Mouse (Mus musculus): ENCODE measurements around the gene Ap2s1. TPM values are rescaled to one million over a fixed set of nuclear protein-coding genes. Genes with fewer than 3 reads are reported as not detected.
"Not testable (repeated sequence)": the region's sequence is repeated elsewhere in the genome, so short reads cannot be mapped to it uniquely, and the experiment has no call there.

Ap2s1 gene
- polyA plus RNA-seq, 1 experiment from 2014 or later: 458 TPM

DNA sequence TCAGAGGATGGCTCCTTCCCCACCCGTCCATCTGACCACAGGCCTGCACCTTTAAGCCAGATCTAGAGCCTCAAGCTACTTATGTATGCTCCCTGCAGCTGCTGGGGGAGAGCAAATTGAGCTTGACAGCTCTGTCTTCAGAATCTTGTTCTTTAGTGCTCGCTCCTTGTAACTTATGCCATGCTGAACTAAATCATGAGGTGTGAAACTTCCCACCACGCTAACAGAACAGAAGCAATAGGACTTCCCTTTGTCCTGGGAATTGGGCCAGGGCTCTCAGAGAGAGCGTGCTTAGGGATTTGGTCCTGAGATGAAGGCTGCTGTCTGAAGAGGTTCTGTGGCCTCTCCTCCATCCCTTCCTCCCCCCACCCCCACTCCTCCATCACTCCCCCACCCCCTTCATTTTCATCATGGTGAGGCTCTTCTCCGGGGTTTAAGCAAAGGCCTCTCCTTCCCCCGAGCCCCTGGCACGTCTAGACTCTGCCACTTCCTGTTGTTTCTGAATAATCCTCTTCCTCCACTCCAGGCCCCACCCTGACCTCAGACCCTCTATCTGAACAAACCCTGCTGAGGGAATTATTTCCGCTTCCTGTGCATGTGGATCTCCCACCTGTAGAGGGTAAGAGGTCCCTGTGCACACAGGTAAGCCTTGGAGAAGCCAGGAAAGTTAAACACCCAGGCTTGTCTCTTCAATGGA is 21.6 kb upstream of the Ap2s1 start:
- not testable (repeated sequence) for H3K4me1 ChIP-seq (ENCODE audit: control insufficient read depth, insufficient read depth, low read length); ATAC-seq (ENCODE audit: low read depth); H3K9me3 ChIP-seq (ENCODE audit: control insufficient read depth, low read length); H3K27me3 ChIP-seq (ENCODE audit: control insufficient read depth, insufficient read depth, low read length); H3K9ac ChIP-seq (replicated peaks; ENCODE audit: low read depth, low read length); H3K4me3 ChIP-seq (ENCODE audit: low read depth, low read length); H3K4me2 ChIP-seq (ENCODE audit: low read depth, low read length); H3K36me3 ChIP-seq (ENCODE audit: control insufficient read depth, insufficient read depth, low read length); H3K27ac ChIP-seq (ENCODE audit: low read depth, low read length)
- WGBS: 54% methylated on average over 8 of the region's 8 CpGs

DNA sequence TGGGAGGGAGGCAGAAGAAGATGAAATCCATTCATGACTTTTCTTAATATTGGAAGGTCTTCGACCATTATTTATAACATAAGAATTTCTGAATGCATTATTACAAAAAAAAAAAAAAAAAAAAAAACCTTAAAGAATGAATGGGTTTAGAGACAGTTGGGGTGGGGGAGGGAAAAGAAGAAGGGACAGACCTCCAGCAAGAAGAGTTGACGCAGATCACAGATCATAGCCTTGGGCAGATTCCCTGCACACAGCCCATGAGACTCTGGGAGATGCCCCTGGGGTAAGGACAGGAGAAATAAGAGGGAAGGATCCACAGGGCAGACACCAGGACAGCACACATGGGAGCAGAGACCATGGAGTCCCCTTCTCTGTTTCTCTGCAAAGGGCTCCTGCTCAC is 16.6 kb upstream of the Ap2s1 start, which contains the start of gene Ceacam9:
TSS of gene Ceacam9 (plus strand) at position 301 of the 400 bp plus-strand sequence.
- Histone ChIP-seq H3K27me3 (ENCODE audit: control insufficient read depth, insufficient read depth, low read length) (no peaks in the 10 kb centered on the region), H3K4me2 (ENCODE audit: low read depth, low read length) (no peak within 1 kb of the TSS), H3K9me3 (ENCODE audit: control insufficient read depth, low read length) (no peaks in the 10 kb centered on the region), H3K27ac (ENCODE audit: low read depth, low read length) (no peak within 1 kb of the TSS), H3K9ac (replicated peaks; ENCODE audit: low read depth, low read length) (no peak within 1 kb of the TSS), H3K4me1 (ENCODE audit: control insufficient read depth, insufficient read depth, low read length) (no peaks in the 10 kb centered on the region), H3K4me3 (ENCODE audit: low read depth, low read length) (no peak within 1 kb of the TSS), H3K36me3 (ENCODE audit: control insufficient read depth, insufficient read depth, low read length) (no peaks in the 10 kb centered on the region)
- no peak for ATAC-seq (ENCODE audit: low read depth)
- 83% methylated on average over 2 of the region's 2 CpGs for WGBS

DNA sequence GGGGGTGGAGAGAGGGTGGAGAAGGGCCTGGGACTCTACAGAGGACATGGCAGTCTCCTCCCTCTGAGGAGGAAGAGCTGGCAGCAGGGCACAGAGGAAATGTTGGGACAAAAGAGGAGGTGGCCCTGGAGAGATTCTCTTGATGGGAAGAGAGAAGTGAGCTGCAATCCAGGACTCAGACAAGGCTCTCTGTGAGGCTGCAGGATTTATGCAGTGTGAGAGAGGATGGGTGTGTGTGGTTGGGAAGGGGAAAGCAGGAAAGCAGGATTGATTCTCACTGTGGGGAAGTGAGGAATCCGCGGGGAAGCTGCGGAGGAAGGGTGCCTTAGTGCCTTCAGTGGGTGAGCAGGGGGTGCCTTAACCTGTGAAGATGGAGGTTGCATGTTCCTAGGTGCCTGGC is 15.7 kb upstream of the Ap2s1 start:
- WGBS: no CpG with 5 or more reads among the region's 3 CpGs
- H3K27ac ChIP-seq (ENCODE audit: low read depth, low read length); H3K4me2 ChIP-seq (ENCODE audit: low read depth, low read length); ATAC-seq (ENCODE audit: low read depth); H3K9ac ChIP-seq (replicated peaks; ENCODE audit: low read depth, low read length); H3K36me3 ChIP-seq (ENCODE audit: control insufficient read depth, insufficient read depth, low read length); H3K9me3 ChIP-seq (ENCODE audit: control insufficient read depth, low read length); H3K27me3 ChIP-seq (ENCODE audit: control insufficient read depth, insufficient read depth, low read length); H3K4me1 ChIP-seq (ENCODE audit: control insufficient read depth, insufficient read depth, low read length); H3K4me3 ChIP-seq (ENCODE audit: low read depth, low read length): not testable (repeated sequence)

DNA sequence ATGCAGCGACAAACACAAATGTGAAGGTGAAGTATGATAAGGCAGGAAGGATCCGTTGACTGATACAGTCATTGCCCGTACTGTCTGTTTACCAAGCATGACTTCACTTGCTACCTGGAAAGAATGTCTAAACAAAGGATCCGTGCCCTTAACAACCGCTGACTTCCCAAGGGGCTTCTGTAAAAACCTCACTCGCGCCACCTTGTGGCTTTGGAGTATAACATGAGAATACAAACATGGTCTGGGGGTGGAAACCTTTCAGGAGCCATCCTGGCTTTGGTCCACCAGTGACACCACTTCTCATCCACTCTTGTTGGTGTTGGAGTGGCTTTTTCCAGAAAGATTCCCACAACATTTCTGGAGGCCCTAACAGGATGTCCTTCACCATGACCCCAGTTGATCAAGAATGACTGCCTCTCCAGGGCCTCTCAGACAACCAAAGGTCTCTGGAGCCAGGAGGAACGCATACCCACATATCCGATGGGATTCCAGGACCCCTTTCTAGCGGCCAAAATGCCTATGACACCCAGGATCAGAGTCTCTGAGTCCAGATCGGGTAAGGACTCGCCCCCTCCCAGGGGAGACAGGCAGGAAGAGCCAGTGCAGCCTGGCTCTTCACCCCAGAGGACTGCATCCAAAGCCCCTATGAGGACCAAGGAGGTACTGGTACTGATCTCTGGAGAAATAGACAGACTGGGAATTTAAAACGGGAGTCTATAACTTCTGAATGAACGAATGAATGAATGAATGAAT is 9.4 kb upstream of the Ap2s1 start:
- WGBS: 30% methylated on average over 14 of the region's 14 CpGs
- Histone ChIP-seq H3K27me3 (ENCODE audit: control insufficient read depth, insufficient read depth, low read length) (no peaks in the 10 kb centered on the region), H3K9me3 (ENCODE audit: control insufficient read depth, low read length) (no peaks in the 10 kb centered on the region), H3K4me2 (ENCODE audit: low read depth, low read length) (peak overlapping the region; percentile 32), H3K4me3 (ENCODE audit: low read depth, low read length) (no peak overlapping the region; the same call in 1 of the 2 replicates), H3K4me1 (ENCODE audit: control insufficient read depth, insufficient read depth, low read length) (no peaks in the 10 kb centered on the region), H3K27ac (ENCODE audit: low read depth, low read length) (no peak overlapping the region), H3K9ac (replicated peaks; ENCODE audit: low read depth, low read length) (no peak overlapping the region), H3K36me3 (ENCODE audit: control insufficient read depth, insufficient read depth, low read length) (no peaks in the 10 kb centered on the region)
- peak; percentile 67 for ATAC-seq (ENCODE audit: low read depth)

DNA sequence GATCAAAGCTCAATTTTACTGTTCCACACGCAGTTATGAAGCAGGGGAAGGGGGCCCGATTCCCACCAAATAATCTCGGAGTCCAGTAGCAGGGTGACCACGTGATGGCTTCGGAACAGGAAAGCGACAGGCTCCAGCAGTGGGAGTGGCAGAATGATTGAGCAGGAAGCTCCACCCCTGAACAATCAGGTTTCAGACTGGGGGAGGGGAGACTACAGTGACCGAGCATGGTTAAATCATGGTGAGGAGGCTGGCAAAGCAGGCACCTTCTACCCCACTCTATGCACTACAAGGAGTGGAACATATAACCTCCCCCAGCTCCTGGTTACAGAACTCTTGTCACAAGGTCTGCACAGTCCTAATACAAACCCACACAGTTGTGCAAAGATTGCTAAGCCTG is 8.6 kb upstream of the Ap2s1 start:
- not testable (repeated sequence) for H3K27me3 ChIP-seq (ENCODE audit: control insufficient read depth, insufficient read depth, low read length); H3K36me3 ChIP-seq (ENCODE audit: control insufficient read depth, insufficient read depth, low read length); H3K4me2 ChIP-seq (ENCODE audit: low read depth, low read length); H3K4me3 ChIP-seq (ENCODE audit: low read depth, low read length); H3K9me3 ChIP-seq (ENCODE audit: control insufficient read depth, low read length); H3K4me1 ChIP-seq (ENCODE audit: control insufficient read depth, insufficient read depth, low read length); H3K9ac ChIP-seq (replicated peaks; ENCODE audit: low read depth, low read length); ATAC-seq (ENCODE audit: low read depth); H3K27ac ChIP-seq (ENCODE audit: low read depth, low read length)
- WGBS: 4% methylated on average over 7 of the region's 7 CpGs

DNA sequence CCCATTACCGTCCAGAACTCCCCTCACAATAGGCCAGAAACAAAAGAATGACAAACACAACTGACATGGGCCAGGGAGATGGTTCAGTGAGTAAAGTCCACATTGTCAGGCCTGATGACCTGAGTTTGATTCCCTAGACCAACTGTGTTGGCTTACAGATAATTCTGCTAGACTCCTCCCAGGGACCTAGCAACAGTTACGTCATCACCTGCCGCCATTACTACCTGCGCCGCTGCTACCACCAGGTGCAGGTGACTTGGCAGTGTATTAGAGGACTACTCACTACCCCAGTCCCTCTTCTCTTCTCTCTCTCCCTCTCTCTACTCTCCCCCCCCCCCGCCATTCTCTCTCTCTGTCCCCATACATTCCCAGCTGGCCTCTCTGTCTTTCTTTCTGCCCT is 7.4 kb upstream of the Ap2s1 start:
- Histone ChIP-seq H3K27me3 (ENCODE audit: control insufficient read depth, insufficient read depth, low read length) (no peaks in the 10 kb centered on the region), H3K27ac (ENCODE audit: low read depth, low read length) (no peak overlapping the region), H3K9me3 (ENCODE audit: control insufficient read depth, low read length) (no peaks in the 10 kb centered on the region), H3K4me2 (ENCODE audit: low read depth, low read length) (no peak overlapping the region), H3K9ac (replicated peaks; ENCODE audit: low read depth, low read length) (no peak overlapping the region), H3K4me3 (ENCODE audit: low read depth, low read length) (no peak overlapping the region), H3K36me3 (ENCODE audit: control insufficient read depth, insufficient read depth, low read length) (no peaks in the 10 kb centered on the region), H3K4me1 (ENCODE audit: control insufficient read depth, insufficient read depth, low read length) (no peaks in the 10 kb centered on the region)
- no peak for ATAC-seq (ENCODE audit: low read depth)
- 87% methylated on average over 5 of the region's 6 CpGs for WGBS

DNA sequence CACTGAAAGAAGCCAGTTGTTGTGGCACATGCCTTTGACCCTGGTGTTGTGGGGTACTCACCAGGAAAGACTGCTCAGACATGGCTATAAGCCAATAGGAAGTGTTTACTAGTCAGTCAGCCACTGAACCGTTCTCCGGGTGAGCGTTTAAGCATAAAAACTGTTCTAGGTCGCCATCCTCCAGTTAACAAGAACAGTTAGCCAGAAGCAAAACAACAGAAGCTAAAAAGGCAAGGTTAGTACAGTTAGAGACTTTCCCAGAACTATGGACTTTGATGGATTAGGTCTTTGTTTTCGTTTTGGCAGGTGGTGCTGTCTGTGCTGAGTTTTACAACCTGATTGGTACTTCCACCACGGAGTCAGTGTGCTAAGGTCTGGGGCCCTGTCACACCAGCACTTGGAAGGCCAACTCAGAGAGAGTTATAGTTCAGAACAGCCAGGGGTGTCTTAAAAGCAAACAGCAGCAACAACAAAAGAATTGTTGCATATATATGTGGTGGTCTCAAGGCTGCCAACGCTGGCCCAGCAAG is 6.3 kb upstream of the Ap2s1 start:
- Histone ChIP-seq H3K27ac (ENCODE audit: low read depth, low read length) (no peak overlapping the region), H3K4me3 (ENCODE audit: low read depth, low read length) (no peak overlapping the region), H3K4me2 (ENCODE audit: low read depth, low read length) (no peak overlapping the region), H3K4me1 (ENCODE audit: control insufficient read depth, insufficient read depth, low read length) (no peaks in the 10 kb centered on the region), H3K9me3 (ENCODE audit: control insufficient read depth, low read length) (no peaks in the 10 kb centered on the region), H3K27me3 (ENCODE audit: control insufficient read depth, insufficient read depth, low read length) (no peaks in the 10 kb centered on the region), H3K36me3 (ENCODE audit: control insufficient read depth, insufficient read depth, low read length) (no peaks in the 10 kb centered on the region), H3K9ac (replicated peaks; ENCODE audit: low read depth, low read length) (no peak overlapping the region)
- ATAC-seq (ENCODE audit: low read depth): no peak
- WGBS: 22% methylated on average over 7 of the region's 7 CpGs

DNA sequence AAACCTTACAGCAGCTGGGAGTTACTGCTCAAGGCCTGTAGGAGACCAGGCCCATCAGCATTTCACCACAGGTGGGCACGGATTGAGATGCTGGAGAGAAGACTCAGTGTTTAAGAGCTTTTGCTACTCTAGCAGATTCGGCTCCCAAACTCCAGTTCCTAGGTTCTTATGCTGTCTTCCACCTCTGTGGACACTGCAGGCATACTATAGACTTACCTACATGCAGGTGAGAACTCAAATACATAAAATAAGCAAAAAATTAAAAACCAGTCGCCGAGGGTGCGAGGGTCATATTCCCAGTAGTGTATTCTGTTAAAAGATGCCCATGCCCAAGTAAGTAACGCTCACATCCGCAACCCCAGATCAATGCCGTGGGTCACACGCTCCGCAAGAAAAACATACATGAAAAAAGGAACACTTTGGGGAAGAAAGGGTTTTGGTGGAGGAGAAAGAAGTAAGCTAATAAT is 571 bp upstream of the Ap2s1 start:
- peaks cover 13% of the 10 kb centered on the region for H3K4me1 ChIP-seq (ENCODE audit: control insufficient read depth, insufficient read depth, low read length)
- WGBS: 32% methylated on average over 10 of the region's 10 CpGs
- no peak overlapping the region for H3K9ac ChIP-seq (replicated peaks; ENCODE audit: low read depth, low read length)

DNA sequence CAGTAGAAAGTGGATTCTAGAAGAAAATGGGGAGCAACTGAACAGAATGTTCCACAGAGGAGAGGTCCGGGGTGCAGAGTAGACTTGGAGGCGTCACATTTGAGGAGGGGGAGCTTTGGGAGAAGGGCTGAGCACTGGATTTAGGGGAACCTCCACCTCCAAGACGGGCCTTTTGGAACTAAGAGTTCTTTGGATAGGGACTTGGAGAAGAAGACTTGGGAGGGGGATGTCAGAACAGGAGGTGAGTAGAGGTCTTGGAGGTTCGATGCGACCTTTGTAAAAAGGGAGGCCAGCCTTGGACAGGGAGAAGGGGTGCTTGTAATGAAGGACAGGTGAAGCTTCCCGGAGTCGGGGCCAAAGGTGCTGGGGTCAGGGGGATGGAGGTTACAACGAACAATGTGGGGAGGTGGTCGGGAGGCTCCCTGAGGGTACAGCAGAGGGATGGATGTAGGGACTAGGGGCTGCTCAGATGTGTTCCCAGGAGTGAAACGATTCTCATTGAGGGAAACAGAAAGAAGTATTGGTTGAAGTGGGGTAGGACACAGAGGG is 920 bp downstream of the Ap2s1 start:
- ATAC-seq (ENCODE audit: low read depth): no peak
- Histone ChIP-seq H3K27me3 (ENCODE audit: control insufficient read depth, insufficient read depth, low read length) (no peaks in the 10 kb centered on the region), H3K27ac (ENCODE audit: low read depth, low read length) (no peak overlapping the region), H3K36me3 (ENCODE audit: control insufficient read depth, insufficient read depth, low read length) (peaks cover 7% of the 10 kb centered on the region; the same call in 1 of the 2 replicates), H3K4me3 (ENCODE audit: low read depth, low read length) (peak overlapping the region; percentile 74), H3K4me2 (ENCODE audit: low read depth, low read length) (peak overlapping the region; percentile 93), H3K4me1 (ENCODE audit: control insufficient read depth, insufficient read depth, low read length) (peaks cover 13% of the 10 kb centered on the region), H3K9ac (replicated peaks; ENCODE audit: low read depth, low read length) (peak overlapping the region; percentile 80), H3K9me3 (ENCODE audit: control insufficient read depth, low read length) (no peaks in the 10 kb centered on the region)
- WGBS: 64% methylated on average over 10 of the region's 10 CpGs

More for the DNA sequence above, 571 bp upstream of the Ap2s1 start:
- peak; percentile 25 for ATAC-seq (ENCODE audit: low read depth)
- Histone ChIP-seq H3K27ac (ENCODE audit: low read depth, low read length) (no peak overlapping the region), H3K36me3 (ENCODE audit: control insufficient read depth, insufficient read depth, low read length) (no peaks in the 10 kb centered on the region), H3K4me2 (ENCODE audit: low read depth, low read length) (peak overlapping the region; percentile 34), H3K9me3 (ENCODE audit: control insufficient read depth, low read length) (no peaks in the 10 kb centered on the region), H3K4me3 (ENCODE audit: low read depth, low read length) (peak overlapping the region; percentile 74), H3K27me3 (ENCODE audit: control insufficient read depth, insufficient read depth, low read length) (no peaks in the 10 kb centered on the region)

All from neural tube, embryonic 14.5 days (tissue).